Mouse (Mus musculus) urinary bladder, adult 18-20 months (tissue): ENCODE data around the gene Cdkal1.

Experiments
- DNase-seq, 2 experiments: peaks; one replicate each; pipeline ENCODE4 v3.0.0; 2022; ENCODE audit warnings: low spot score in 2 of 2, mixed read lengths in 2 of 2

Gene Cdkal1

GRCm38 (mm10) chr13:29701400-29701799, 154.1 kb downstream of the Cdkal1 start:
- DNase-seq = no peak

- no peak for DNase-seq
Observed at GRCm38 (mm10) chr13:29699896-29700295, 155.6 kb downstream of the Cdkal1 start.

GRCm38 (mm10) chr13:29698307-29698985, 157.0 kb downstream of the Cdkal1 start:
- no peak for DNase-seq

GRCm38 (mm10) chr13:29697230-29697629, 158.2 kb downstream of the Cdkal1 start:
- DNase-seq = no peak

GRCm38 (mm10) chr13:29690734-29691133, 164.7 kb downstream of the Cdkal1 start:
- no peak for DNase-seq

DNA sequence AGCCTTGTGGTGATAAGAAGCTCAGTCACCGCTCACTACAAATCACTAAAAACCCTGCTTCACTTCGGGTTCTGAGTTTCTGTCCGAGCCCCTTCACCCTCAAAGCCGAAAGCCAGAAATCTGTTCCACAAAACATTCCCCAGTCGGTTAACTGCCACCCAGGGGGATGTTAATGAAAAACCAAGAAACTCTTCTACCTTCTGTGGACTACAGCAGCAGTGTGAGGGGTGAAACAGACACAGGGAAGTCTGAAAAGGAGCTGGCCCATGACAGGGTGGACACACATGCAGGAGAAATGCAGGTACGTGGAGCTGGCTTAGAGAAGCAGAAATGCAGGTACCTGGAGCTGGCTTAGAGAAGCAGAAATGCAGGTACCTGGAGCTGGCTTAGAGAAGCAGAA, 166.6 kb downstream of the Cdkal1 start:
- no peak for DNase-seq

GRCm38 (mm10) chr13:29687872-29688271, 167.6 kb downstream of the Cdkal1 start:
- no peak for DNase-seq

DNA sequence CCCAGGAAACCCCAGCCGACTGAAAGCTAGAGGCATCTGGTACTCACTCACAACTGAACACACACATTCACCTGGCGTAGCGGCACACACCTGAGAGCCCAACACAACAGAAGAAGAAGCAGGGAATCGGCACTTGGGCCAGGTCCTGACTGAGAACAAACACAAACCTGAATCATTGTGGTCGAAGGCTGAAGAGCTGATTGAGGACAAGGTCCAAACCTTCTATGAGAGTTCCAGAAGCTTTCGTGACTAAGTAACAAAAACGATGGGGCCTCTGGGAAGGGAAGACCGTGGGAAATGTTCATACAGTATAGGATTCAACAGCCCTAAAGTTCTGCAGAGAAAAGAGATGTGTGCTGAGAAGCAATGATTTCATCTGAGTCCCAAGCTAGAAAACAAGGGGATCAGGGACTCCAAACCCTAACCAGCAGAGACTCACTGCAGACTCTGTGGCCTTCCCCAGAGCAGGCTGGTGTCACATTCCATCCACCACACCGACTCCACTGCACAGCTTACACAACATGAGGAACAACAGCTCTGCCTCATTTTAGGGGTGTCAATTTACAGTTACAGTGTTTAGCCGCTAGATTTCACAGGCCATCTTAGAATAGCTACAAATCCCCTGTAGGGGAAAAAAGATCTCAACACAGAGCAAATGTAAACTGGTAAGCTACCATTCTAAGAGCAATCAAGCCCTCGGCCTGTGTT, 175.8 kb downstream of the Cdkal1 start:
- DNase-seq = no peak

- DNase-seq = no peak
Observed at GRCm38 (mm10) chr13:29677559-29677958, 177.9 kb downstream of the Cdkal1 start.

DNA sequence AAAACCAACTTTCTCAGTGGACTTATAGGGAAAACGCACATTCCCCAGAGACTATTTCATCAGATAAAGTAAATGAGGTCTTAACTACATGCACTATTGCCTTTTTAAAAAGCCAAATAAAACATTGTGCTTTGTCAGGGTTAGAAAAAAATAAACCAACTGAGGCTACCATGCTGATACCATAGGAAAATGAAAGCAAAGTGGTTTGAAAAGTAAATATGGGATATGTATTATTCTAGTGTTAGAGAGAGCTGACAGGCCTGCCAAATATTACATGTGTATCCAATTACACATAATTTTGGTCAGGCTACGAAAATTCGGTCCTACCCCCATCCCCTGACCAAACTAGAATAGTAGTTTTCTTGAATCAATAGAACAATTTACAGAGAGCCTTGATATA, 184.8 kb downstream of the Cdkal1 start:
- DNase-seq = no peak

- DNase-seq = no peak
Observed at GRCm38 (mm10) chr13:29663908-29664307, 191.6 kb downstream of the Cdkal1 start.

DNA sequence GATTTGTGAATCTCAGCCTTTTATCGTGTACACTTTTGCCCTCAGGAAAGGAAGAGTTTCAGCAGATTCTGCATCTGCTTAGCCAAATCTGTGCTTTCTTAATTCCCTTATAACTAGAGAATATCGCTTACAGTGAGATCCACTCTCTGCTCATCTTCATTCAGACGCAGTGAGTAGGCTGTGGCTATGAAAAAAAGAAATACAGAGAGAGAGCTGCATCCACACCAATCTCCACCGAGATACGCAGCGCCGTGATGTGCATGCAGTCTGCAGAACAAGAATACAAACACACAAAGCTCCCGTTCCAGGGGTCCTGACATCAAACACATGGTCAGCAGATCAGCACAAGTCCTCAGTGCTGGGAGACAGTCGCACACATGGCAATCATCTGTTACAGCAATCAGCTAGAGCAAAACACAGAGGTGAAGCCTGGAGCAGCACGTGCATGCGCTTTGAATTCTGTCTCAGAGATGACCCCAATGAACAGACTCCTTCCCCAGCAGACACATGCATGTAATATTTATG, 199.6 kb downstream of the Cdkal1 start:
- no peak for DNase-seq

GRCm38 (mm10) chr13:29653407-29653806, 202.1 kb downstream of the Cdkal1 start:
- DNase-seq = no peak

DNA sequence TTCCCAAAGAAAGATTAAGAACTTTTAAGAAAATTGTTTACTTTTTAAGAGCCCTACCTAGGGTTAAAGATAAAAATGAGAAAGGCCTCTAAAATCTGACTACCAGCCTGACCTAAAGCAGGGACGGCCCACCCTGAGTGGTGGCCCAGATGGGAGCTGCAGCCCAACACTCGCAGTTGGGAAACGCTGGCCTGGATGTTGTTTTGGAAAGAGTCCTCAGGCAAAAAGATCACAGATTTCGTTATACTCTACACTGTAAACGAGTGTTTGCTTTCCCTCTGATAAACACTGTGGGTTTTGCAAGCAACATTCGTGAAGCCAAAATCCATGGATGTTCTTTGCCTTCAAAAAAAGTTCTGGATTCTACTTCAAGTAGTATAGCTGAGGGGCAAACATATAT, 202.7 kb downstream of the Cdkal1 start:
- peak in 1 of 2 experiments; percentile 36 for DNase-seq

DNA sequence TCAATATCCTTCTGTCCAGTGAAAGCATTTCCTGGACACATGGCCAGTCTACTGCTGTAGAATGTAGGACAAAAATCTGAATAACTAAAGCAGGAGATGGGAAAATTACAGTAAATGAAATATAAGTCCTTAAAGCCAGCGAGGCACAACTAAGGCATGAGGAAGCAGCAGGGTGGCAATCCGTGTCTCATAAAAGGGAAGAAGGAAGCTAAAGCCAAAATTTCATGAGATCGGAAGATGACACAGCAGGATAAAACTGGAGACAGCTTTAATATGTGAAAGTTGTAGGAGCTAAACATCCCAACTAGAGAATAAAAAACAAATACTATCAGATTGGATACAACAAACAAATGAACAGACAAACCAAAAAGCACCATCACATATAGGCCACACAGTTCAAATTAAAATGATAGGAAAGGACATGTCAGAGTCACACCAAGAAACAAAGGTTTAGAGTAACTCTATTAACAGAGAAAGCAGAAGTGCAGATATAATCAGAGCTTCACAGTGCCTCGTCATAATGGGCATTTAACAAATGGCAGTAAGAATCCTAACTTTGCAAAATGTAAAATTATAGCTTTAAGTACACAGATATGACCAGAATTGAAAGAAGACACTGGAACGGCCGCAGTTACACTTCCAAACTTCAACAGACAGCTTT, 204.8 kb downstream of the Cdkal1 start:
- no peak for DNase-seq

DNA sequence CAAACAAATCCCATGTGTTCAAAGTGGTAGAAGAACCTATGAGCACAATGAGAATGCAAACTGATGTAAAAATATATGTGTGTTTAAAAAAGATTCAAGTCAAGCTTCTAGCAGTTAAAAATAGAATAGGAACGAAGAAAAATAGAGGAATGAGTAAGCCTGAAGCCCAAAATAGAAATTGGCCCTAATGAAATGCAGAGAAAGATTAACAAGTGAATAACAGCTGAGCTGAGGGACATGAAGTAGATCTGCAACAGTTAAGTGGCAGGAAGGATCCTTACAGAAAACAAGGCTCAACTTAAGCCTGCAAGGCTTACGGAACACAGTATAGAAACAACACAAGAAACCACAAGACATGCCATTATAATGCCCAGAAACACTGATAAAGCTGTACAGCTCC, 205.9 kb downstream of the Cdkal1 start:
- DNase-seq = no peak

GRCm38 (mm10) chr13:29642226-29642625, 213.2 kb downstream of the Cdkal1 start:
- DNase-seq = no peak

DNA sequence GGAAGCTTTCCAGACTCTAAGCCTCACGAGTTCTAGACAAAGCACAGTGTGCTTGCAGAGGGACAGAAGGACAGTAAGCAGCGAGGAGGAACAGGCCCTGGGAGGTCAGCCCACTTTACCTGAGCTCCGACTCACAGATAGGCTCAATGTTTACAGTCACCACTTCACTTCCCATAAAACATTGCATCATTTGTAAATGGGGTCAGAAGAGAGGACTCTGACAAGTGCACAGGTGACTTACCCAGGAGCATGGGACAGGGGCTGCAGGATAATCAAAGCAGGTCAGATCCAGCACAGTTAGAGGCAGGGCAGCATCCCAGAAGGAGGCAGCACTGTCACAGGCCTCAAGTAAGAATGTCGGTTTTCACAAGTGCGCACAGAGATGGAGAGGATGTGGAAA, 214.3 kb downstream of the Cdkal1 start:
- no peak for DNase-seq

DNA sequence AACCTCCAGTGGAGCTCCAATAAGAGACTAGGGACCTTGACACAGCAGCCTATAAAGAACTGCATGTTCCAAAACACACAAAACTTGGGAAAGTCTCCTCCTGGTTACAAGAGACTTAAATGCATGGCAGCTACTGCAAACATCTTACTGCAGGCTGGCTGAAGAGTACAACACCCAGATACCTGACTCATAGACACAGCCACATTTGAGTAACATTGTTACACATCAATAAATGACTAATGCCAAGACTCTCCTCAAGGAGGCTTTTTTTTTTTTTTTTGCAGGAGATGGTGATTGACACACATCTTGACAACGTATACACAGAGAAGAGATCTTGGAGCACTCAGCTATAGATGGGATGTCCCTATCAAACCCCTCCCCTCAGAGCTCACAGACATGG, 215.3 kb downstream of the Cdkal1 start:
- DNase-seq = no peak

GRCm38 (mm10) chr13:29638303-29638702, 217.2 kb downstream of the Cdkal1 start:
- DNase-seq = no peak

GRCm38 (mm10) chr13:29637788-29638187, 217.7 kb downstream of the Cdkal1 start:
- peak in 1 of 2 experiments; percentile 47 for DNase-seq

DNA sequence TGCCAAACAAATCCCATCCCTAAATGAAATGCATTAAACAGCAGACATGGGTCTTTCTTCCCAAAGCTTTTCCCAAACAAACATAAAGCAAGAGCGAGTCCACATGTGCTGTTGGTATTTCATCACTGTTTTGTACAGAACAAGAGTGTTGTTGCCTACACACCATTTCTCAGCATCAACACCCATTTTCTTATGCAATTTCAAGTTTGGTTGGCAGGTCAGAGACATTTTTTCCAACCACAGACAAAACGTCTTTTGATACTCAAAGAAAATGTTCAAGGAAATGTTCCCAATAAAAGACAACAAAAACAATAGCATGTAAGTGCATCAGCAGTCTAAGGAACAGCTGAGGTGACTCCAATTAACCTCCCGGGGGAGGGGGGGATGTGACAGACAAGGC, 219.9 kb downstream of the Cdkal1 start:
- DNase-seq = no peak

GRCm38 (mm10) chr13:29631342-29631741, 224.1 kb downstream of the Cdkal1 start:
- peak in 1 of 2 experiments; percentile 20 for DNase-seq
